11 mouse cellular contexts compared by ENCODE assay signal in genomic region chr7:49468492-49469205, GRCm38 (mm10).
DNase-seq lines count a peak whose midpoint lies in the region; ATAC-seq lines count a peak whose summit lies in the region.
"Had no signal": no experiment of that assay in that cellular context is flagged by ENCODE, and none has a peak within 500 bp of the region (broad histone marks: within the 10 kb centered on the region; RNA-seq: fewer than 3 reads in every experiment).

No protein-coding gene starts in this region.

- no peak overlapping the region for H3K4me2 ChIP-seq in kidney, embryonic 14.5 days (replicated peaks; ENCODE audit: low read depth, low read length)
- H3K4me2 ChIP-seq: heart, embryonic 11.5 days; midbrain, embryonic 11.5 days had no signal

- H3K27ac ChIP-seq in kidney, embryonic 14.5 days (ENCODE audit: low read depth, low read length), result no peak overlapping the region
- H3K27ac ChIP-seq: liver, embryonic 14.5 days had no signal

- DNase-seq in kidney, postnatal 14 days, result no peak
- DNase-seq in 416B (ENCODE audit: low read depth) (peak; percentile 21), A20 (ENCODE audit: low read depth, low spot score) (peak; percentile 34)
- peak; percentile 16 for DNase-seq in splenic B cell, adult 2 months (ENCODE audit: low read depth, low spot score)
- DNase-seq in adrenal gland, postnatal 4 days (ENCODE audit: low spot score in 2 of 2), result no peak
- DNase-seq in layer of hippocampus, adult 9-10 months (ENCODE audit: low spot score), result no peak

- H3K4me1 ChIP-seq in kidney, embryonic 14.5 days (ENCODE audit: control insufficient read depth, insufficient read depth, low read length), result no peaks in the 10 kb centered on the region

- H3K9me3 ChIP-seq in kidney, embryonic 14.5 days (ENCODE audit: control insufficient read depth, low read length), result no peaks in the 10 kb centered on the region

- H3K27me3 ChIP-seq in kidney, embryonic 14.5 days (ENCODE audit: control insufficient read depth, insufficient read depth, low read length), result no peaks in the 10 kb centered on the region
- no peaks in the 10 kb centered on the region for H3K27me3 ChIP-seq in splenic B cell, adult 2 months (ENCODE audit: control insufficient read depth, insufficient read depth, low read length, poor library complexity, severe bottlenecking)
- H3K27me3 ChIP-seq: Patski had no signal

- WGBS in kidney, embryonic 14.5 days, result 83% methylated on average over 8 of the region's 8 CpGs

- peaks cover 4% of the 10 kb centered on the region; the same call in 1 of the 2 replicates for H3K36me3 ChIP-seq in kidney, embryonic 14.5 days (ENCODE audit: control insufficient read depth, insufficient read depth, low read length)
- H3K36me3 ChIP-seq in splenic B cell, adult 2 months (ENCODE audit: control insufficient read depth, insufficient read depth, low read length, poor library complexity, severe bottlenecking), result no peaks in the 10 kb centered on the region

- H3K4me3 ChIP-seq in kidney, embryonic 14.5 days (ENCODE audit: low read length), result no peak overlapping the region

- ATAC-seq in kidney, embryonic 14.5 days (ENCODE audit: low FRiP score, low TSS enrichment), result 0 out of 2 replicates have a peak, but pooled peaks have one; percentile 12

- no peak overlapping the region for H3K9ac ChIP-seq in kidney, embryonic 14.5 days (ENCODE audit: low read depth, low read length)
- H3K9ac ChIP-seq: liver, embryonic 14.5 days had no signal

Comparison
In these comparisons a context has a peak if more than half of its experiments do, and no peak if none do; other contexts are left out.
1. DNase-seq: peak in 416B (single experiment), A20 (single experiment) and splenic B cell, adult 2 months (single experiment); none in kidney, postnatal 14 days (single experiment), adrenal gland, postnatal 4 days (0 of 2) and layer of hippocampus, adult 9-10 months (single experiment).